Mouse (Mus musculus): ENCODE results near the gene Csrnp3.

DNA sequence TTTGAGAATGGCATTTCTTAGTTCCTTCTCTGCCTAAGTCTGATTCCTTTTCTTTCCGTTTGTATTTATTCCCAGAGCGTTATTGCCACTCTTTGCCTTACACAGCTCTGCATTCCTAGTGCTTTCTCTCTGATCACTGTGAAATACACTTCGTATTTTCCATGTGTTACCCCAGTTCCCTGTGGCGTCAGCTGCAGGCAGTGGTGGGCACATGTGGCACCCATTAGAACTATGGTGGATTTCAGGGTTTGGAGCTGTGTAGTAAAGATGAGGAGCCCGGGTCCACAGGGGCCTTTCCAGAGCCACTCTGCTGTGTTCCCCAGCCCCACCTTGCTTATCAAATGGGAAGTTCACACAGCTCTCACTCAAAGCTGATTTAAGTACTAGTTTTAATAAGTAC lies 129.8 kb downstream of the Csrnp3 start:
- TF ChIP-seq CTCF (IDR thresholded peaks at IDR 0.05; ENCODE audit: low read depth, low read length) (no peak), POLR2A (IDR thresholded peaks at IDR 0.05; ENCODE audit: extremely low read depth, insufficient read depth, low read length) (no peak)
